Mouse (Mus musculus) heart, embryonic 11.5 days (tissue): Measurements from ENCODE around the gene Acat2. TPM values are rescaled to one million over a fixed set of nuclear protein-coding genes. Genes with fewer than 3 reads are reported as not detected.

ENCODE experiments used
- ATAC-seq: fragments of 200-750 bp; cut with Nextera tagmentation; replicated peaks from 2 replicates; pipeline ENCODE4 v1.8.0; 2017; ENCODE audit warnings: moderate library complexity; ENCODE audit not compliant: insufficient number of reproducible peaks, low FRiP score, low TSS enrichment
- H3K27ac ChIP-seq: fragments of 300-500 bp; sonication (generic); 2 replicates; pipeline ENCODE4 v1.5.1; 2014; ENCODE audit warnings: mild to moderate bottlenecking, low read depth, low read length
- H3K27me3 ChIP-seq: fragments of 300-500 bp; sonication (generic); 2 replicates; pipeline ENCODE4 v1.6.1; 2014; ENCODE audit warnings: mild to moderate bottlenecking, low read length, mixed read lengths; ENCODE audit not compliant: control insufficient read depth, insufficient read depth
- H3K36me3 ChIP-seq: fragments of 300-500 bp; sonication (generic); 2 replicates; pipeline ENCODE4 v1.6.1; 2014; ENCODE audit warnings: mild to moderate bottlenecking, low read length, moderate library complexity, mixed read lengths; ENCODE audit not compliant: control insufficient read depth, insufficient read depth
- H3K4me1 ChIP-seq: fragments of 300-500 bp; sonication (generic); 2 replicates; pipeline ENCODE4 v1.6.1; 2014; ENCODE audit warnings: low read length; ENCODE audit not compliant: control insufficient read depth, insufficient read depth
- H3K4me2 ChIP-seq: fragments of 300-500 bp; sonication (generic); 2 replicates; pipeline ENCODE4 v1.6.1; 2014; ENCODE audit warnings: mild to moderate bottlenecking, moderate library complexity
- H3K4me3 ChIP-seq: fragments of 300-500 bp; sonication (generic); 2 replicates; pipeline ENCODE4 v1.5.1; 2014; ENCODE audit warnings: low read depth, low read length
- H3K9ac ChIP-seq: fragments of 300-500 bp; sonication (generic); 2 replicates; pipeline ENCODE4 v1.6.1; 2014; ENCODE audit warnings: mild to moderate bottlenecking, low read depth, low read length, moderate library complexity
- H3K9me3 ChIP-seq: fragments of 300-500 bp; sonication (generic); replicated peaks from 2 replicates; pipeline ENCODE4 v1.6.1; 2016; ENCODE audit warnings: low read length; ENCODE audit not compliant: control insufficient read depth
- WGBS: fragments of 180-500 bp; shearing (Covaris S2); extraction: QIAGEN DNeasy Blood & Tissue Kit; methylation state at CpG from one replicate; pipeline ENCODE4 v1.1.7; 2014; ENCODE audit not compliant: insufficient replicate concordance; 5-methylcytosine and 5-hydroxymethylcytosine counted together
- polyA plus RNA-seq: library from polyadenylated mRNA; unstranded; fragments of >200 nt; fragmentation: Nextera tagmentation; extraction: Ambion mirVana; gene quantifications from 2 replicates; pipeline ENCODE4 v1.2.1, GENCODE M21; 2014

Acat2 gene
- polyA plus RNA-seq, 1 experiment from 2014 or later: 38.3 TPM

GRCm38 (mm10) chr17:12999069-12999468, 38.5 kb upstream of the Acat2 start:
- ATAC-seq: no peak
- 73% methylated on average over 6 of the region's 6 CpGs for WGBS

GRCm38 (mm10) chr17:12997890-12998289, 37.3 kb upstream of the Acat2 start:
- Histone ChIP-seq H3K4me2 (no peak overlapping the region), H3K4me3 (no peak overlapping the region), H3K9me3 (no peaks in the 10 kb centered on the region), H3K27ac (no peak overlapping the region), H3K4me1 (no peaks in the 10 kb centered on the region), H3K27me3 (no peaks in the 10 kb centered on the region), H3K9ac (no peak overlapping the region), H3K36me3 (no peaks in the 10 kb centered on the region)
- no peak for ATAC-seq
- WGBS: 85% methylated on average over 5 of the region's 5 CpGs

More at GRCm38 (mm10) chr17:12999069-12999468, 38.5 kb upstream of the Acat2 start:
- Histone ChIP-seq H3K36me3 (no peaks in the 10 kb centered on the region), H3K4me1 (no peaks in the 10 kb centered on the region), H3K9ac (no peak overlapping the region), H3K9me3 (no peaks in the 10 kb centered on the region), H3K27ac (no peak overlapping the region), H3K4me3 (no peak overlapping the region), H3K4me2 (no peak overlapping the region), H3K27me3 (no peaks in the 10 kb centered on the region)

GRCm38 (mm10) chr17:12996345-12996744, 35.8 kb upstream of the Acat2 start:
- H3K27me3 ChIP-seq: no peaks in the 10 kb centered on the region
- WGBS: 24% methylated on average over 3 of the region's 3 CpGs
- no peak overlapping the region for H3K4me2 ChIP-seq
- H3K27ac ChIP-seq: no peak overlapping the region
- no peak for ATAC-seq
- H3K36me3 ChIP-seq: no peaks in the 10 kb centered on the region
- no peaks in the 10 kb centered on the region for H3K4me1 ChIP-seq
- no peaks in the 10 kb centered on the region for H3K9me3 ChIP-seq
- no peak overlapping the region for H3K9ac ChIP-seq
- H3K4me3 ChIP-seq: no peak overlapping the region

- Histone ChIP-seq H3K9ac (peak within 1 kb of the TSS; percentile 100), H3K27me3 (no peaks in the 10 kb centered on the region), H3K4me2 (peak within 1 kb of the TSS; percentile 94), H3K4me1 (no peaks in the 10 kb centered on the region; the same call in 1 of the 2 replicates), H3K27ac (peak within 1 kb of the TSS; percentile 99; the same call in 1 of the 2 replicates), H3K4me3 (peak within 1 kb of the TSS; percentile 95), H3K9me3 (no peaks in the 10 kb centered on the region), H3K36me3 (no peaks in the 10 kb centered on the region)
- 56% methylated on average over 1 of the region's 1 CpGs for WGBS
- ATAC-seq: no peak
These were observed 33.5 kb upstream of the Acat2 start, which contains the start of gene Wtap for GRCm38 (mm10) chr17:12994069-12994468. Gene Wtap, minus strand, starts transcription at chr17:12994169.

GRCm38 (mm10) chr17:12992470-12992991, 32.0 kb upstream of the Acat2 start:
- Histone ChIP-seq H3K4me1 (peaks cover 3% of the 10 kb centered on the region; the same call in 1 of the 2 replicates), H3K27me3 (no peaks in the 10 kb centered on the region), H3K9me3 (no peaks in the 10 kb centered on the region), H3K4me2 (peak overlapping the region; percentile 94), H3K9ac (peak overlapping the region; percentile 100), H3K4me3 (peak overlapping the region; percentile 95), H3K36me3 (no peaks in the 10 kb centered on the region; the same call in 1 of the 2 replicates), H3K27ac (peak overlapping the region; percentile 99)
- ATAC-seq: peak; percentile 90
- WGBS: under 1% methylated on average over 51 of the region's 51 CpGs

- Histone ChIP-seq H3K27me3 (no peaks in the 10 kb centered on the region), H3K4me3 (peak overlapping the region; percentile 95), H3K36me3 (no peaks in the 10 kb centered on the region; the same call in 1 of the 2 replicates), H3K4me2 (peak overlapping the region; percentile 94), H3K9ac (peak overlapping the region; percentile 100), H3K9me3 (no peaks in the 10 kb centered on the region), H3K4me1 (peaks cover 3% of the 10 kb centered on the region; the same call in 1 of the 2 replicates), H3K27ac (peak overlapping the region; percentile 99)
- peak; percentile 96 for ATAC-seq
- under 1% methylated on average over 78 of the region's 84 CpGs for WGBS
These were observed 31.2 kb upstream of the Acat2 start for GRCm38 (mm10) chr17:12991635-12992358.

- Histone ChIP-seq H3K4me1 (peaks cover 3% of the 10 kb centered on the region; the same call in 1 of the 2 replicates), H3K36me3 (no peaks in the 10 kb centered on the region; the same call in 1 of the 2 replicates), H3K4me3 (peak overlapping the region; percentile 95), H3K27me3 (no peaks in the 10 kb centered on the region), H3K4me2 (peak overlapping the region; percentile 94), H3K9ac (peak overlapping the region; percentile 100), H3K9me3 (no peaks in the 10 kb centered on the region), H3K27ac (peak overlapping the region; percentile 99)
- ATAC-seq: no peak
- WGBS: 5% methylated on average over 12 of the region's 12 CpGs
These were observed 30.7 kb upstream of the Acat2 start for GRCm38 (mm10) chr17:12991194-12991634.

GRCm38 (mm10) chr17:12990567-12991145, 30.1 kb upstream of the Acat2 start:
- H3K27me3 ChIP-seq: no peaks in the 10 kb centered on the region
- H3K9ac ChIP-seq: peak overlapping the region; percentile 100
- H3K9me3 ChIP-seq: no peaks in the 10 kb centered on the region
- peaks cover 3% of the 10 kb centered on the region; the same call in 1 of the 2 replicates for H3K4me1 ChIP-seq
- 59% methylated on average over 8 of the region's 8 CpGs for WGBS
- no peak for ATAC-seq
- H3K4me2 ChIP-seq: peak overlapping the region; percentile 94
- peak overlapping the region; percentile 95 for H3K4me3 ChIP-seq
- H3K36me3 ChIP-seq: no peaks in the 10 kb centered on the region; the same call in 1 of the 2 replicates
- no peak overlapping the region for H3K27ac ChIP-seq
